Mouse (Mus musculus): Measurements from ENCODE around the gene Vmn1r40. TPM values are rescaled to one million over a fixed set of nuclear protein-coding genes. Genes with fewer than 3 reads are reported as not detected.

Vmn1r40 gene
- not detected for polyA plus RNA-seq (2017; shearing (Covaris generic))

DNA sequence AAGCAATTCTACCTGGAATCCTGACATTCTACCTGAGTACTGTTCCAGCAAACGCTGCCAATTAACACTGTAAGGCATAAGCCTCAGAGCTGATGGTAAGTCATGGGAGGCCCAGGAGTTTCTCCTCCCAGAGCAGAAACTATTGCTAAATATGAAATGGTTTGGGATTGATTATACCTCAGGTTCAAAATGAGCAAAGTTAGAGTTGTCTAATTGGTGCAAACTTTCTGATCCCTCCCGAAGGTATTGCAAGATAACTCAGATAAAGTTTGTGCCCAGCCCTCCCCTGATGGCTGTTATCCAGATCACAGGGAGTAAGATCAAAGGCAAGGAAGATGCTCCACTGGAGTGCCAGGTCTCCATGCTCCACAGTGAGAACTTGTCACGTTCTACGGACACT is at the start of gene Vmn1r40:
Vmn1r40 (plus strand) TSS at position 301 of the 400 bp plus-strand sequence.
- ATAC-seq: no peak

DNA sequence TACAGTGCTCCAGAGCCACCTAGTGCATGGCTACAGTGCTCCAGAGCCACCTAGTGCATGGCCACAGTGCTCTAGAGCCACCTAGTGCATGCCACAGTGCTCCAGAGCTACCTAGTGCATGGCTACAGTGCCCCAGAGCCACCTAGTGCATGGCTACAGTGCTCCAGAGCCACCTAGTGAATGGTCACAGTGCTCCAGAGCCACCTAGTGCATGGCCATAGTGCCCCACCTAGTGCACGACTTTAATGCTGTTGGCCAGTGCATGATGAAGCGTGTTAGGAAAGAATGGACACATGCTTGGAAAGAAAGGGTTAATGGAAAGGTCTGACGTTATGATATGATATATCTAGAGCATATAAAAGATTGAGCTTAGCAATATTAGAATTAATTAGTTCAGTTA is 49.0 kb upstream of the Vmn1r40 start:
- ATAC-seq: no peak

DNA sequence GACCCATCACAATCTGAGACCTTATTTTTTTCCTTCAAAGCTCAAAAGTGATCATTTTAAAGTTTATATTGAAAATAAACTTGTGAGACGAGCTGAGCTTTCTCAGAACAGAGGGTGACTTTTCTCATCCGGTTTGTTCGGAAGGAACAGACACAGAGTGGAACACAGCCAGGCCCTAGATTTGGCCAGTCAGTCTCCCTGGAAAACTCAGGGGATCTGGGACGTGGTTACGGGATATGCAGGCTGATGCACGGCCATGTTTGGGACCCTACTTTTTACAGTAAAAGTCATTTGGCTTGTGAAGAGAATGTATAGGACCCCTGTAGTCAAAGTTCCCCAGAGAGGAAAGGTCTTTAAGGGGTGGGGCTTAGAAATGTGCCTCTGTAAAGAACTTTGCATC is 48.4 kb upstream of the Vmn1r40 start:
- ATAC-seq: no peak

DNA sequence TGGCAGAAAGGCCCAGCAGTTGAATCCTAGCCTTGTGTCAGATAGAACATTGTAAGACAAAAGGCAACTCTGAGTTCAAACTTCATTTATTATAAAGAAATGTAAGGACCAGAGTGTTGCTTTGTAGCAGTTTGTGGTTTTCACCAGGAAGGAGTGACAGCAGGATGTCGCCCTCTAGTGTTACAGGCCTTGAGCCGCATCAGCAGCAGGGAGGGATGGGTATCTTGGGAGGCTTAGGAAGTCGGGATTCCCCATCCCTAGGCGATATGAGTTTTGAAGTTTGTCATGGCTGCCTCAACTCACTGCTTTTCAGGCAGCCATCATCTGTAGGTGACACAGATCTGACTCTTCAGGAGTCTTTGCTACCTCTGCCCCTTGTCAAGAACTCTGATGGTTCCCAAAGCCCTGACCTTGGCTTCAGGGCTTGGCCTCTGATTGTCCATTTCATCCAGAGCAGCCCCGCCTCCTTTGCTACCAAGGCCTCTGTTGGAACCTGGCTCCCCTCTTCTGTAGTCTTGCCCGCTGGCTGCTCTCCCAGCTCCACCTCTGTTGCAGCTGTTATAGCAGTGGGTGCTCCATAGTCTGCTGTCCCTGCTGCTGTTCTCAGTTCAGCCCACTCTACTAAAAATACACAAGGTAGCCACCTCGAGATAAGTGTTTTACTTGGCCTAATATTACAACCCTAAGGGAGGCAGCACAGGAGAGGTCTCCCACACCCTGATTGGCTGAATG is 47.5 kb upstream of the Vmn1r40 start:
- ATAC-seq: no peak

DNA sequence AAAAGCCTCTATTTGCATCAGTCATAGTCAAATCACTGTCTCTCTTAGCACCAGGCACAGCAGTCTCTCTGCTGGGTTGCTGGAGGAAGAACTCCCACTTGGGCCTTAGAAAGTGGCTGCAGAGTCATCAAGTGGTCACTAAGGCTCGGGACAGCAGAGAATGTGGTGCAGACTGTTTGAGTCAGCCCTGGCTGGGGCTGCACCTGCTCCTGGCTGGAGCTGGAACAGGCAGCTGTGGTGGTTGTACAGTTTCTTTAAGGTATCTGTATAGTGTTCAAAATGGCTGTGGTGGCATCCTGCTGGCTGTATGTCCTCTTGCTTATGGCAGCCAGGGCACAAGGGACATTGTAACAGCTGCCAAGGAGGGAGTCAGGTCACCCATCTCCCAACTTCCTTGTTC is 46.9 kb upstream of the Vmn1r40 start:
- no peak for ATAC-seq

DNA sequence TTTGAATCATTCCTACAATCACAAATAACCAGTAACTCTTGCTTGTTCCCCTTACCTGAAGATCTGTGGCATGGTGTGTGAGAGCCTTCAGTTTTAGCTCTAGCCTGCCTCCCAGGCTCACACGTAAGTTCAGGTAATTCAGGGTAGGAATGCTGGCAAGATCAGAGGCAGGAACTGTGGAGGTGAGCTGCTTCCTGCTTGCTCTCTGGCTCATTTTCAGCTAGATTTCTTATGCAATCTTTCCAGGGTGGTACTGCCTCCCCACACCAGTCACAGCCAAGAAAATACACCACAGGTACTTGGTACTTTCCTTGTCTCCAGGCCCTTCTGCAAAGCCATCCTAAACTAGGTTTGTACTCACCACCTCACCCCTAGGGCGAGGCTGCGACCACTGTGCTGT is 44.8 kb upstream of the Vmn1r40 start:
- ATAC-seq: no peak

DNA sequence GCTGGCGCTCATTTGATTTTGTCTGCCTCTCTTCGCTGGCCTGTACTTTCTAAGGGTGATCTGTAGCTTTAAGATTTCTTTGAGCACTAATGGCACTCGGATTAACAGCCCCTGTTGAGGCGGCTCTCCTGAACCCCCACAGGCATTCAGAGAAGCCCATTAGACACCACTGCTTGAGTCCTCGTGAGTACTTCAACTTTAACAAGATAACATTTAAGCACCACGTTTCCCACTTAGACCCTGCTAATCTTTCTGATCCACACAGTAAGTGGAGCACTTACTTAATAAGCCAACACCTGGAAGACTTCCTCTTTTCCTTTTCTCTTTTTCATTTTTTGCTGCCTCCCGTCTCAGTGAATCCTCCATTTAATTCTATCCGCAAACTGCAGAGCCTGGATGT is 42.2 kb upstream of the Vmn1r40 start:
- no peak for ATAC-seq

DNA sequence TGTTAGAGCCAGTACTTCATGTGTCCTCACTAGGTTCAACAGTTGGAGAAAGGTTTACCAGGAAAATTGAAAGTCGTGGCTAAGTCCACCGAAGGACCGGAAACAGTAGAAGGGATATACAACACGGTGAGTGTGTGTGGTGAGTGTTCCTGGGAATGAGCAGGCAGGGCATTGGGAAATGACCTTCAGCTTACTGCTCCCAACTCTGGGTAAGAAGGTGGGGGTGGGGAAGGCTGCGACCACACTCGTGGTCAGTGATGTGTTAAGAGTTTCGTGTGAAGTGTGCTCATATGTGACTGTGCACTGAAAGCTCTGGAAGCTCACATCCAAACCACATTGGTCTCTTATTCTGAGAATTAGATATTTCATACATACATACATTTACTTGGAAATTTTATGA is 41.7 kb upstream of the Vmn1r40 start:
- ATAC-seq: no peak

DNA sequence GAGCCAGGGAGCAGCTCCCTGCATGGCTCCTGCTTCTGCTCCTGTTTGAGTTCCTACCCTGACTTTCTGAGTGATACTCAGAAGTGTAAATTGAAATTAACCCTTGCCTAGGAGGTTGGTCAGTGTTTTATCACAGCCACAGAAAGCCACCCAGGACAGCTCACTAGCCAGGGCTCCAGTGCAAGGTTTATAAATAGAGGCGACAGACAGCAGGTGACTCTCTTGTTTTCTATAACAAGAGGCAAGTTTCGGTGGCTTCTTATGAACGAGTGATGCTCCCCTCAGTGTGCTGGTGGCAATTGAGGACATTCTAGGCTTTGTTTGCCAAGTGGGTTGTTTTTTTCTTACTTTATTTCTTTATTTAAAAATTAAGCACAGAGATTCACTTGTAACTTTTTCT is 40.4 kb upstream of the Vmn1r40 start:
- no peak for ATAC-seq

DNA sequence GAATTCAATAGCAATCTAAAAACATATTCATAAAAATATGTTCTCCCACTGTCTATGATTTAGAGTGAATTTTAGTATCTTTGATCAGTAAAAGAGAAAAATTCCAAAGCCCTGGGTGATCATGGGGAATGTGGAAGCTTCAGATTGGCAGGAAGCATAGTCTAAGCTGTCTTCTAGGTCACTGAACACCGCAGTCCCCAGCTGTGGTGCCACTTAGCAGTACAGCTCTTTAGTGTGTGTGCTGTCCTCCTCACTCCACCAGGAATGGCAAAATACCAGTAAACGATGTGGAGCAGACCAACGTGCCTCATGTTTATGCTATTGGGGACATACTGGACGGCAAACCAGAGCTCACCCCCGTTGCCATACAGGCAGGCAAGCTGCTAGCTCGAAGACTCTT is 37.8 kb upstream of the Vmn1r40 start:
- no peak for ATAC-seq

DNA sequence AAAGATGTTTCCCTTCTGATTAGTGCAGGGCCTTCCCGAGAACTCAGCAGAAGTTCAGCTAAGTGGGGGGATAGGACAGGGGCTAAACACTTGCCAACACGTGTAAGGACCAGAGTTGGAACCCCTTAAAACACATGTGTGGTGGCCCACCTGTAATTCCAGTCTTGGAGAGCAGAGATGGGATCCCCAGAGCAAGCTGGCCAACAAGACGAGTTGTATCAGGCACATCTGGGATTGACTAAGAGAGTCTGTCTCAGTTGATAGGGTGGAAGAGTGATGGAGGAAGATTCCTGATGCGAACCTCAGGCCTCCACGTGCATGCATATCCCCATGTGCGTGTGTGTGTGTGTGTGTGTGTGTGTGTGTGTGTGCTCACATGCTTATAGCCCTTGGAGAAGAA is 35.9 kb upstream of the Vmn1r40 start:
- ATAC-seq: no peak

DNA sequence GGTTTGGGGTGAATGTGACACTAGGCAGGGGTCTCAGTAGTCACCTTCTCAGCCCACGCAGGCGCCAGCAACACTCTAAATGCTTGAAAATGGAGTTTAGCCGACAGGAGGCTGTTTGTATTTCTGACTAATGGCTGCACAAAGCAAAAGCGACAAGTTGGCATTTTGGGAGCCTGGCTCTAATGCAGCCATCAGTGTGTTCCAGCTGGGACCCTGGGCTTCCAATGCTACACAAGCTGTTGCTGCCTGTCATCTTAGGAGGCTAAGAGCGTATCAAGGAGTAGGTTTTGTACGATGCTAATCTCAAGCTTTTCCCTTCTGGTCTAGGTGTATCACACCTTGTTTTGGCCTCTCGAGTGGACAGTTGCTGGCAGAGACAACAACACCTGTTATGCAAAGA is 34.7 kb upstream of the Vmn1r40 start:
- no peak for ATAC-seq

DNA sequence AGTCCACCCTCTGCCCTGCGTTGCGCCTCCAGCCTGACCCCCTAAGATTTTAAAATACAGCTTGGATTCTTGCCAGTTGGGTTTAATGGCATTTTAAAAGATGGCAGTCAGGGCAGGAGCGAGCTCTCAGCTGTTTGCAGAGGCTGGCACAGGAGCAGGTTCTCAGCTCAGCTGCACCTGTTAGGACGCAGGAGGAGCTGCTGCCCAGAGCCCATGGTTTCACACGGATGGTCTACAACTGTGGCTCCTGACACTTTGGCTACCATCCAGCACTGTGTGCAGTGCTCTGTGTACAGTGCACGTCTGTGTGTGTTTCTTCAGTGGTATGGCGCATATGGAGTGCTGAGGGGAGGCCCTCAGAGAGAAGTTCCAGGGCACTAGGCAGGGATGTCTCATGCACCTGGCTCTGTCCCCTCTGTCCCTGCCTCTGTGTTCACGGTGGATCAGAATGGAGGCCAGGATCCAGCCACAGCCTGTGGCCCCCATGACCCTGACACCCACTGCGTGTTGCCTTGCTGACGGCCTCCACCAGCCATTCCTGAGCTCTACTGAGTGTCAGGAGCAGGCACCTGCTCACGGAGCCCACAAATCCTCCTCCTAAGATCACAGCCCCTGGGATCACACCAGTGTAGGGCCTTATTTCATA is 34.1 kb upstream of the Vmn1r40 start:
- ATAC-seq: no peak

DNA sequence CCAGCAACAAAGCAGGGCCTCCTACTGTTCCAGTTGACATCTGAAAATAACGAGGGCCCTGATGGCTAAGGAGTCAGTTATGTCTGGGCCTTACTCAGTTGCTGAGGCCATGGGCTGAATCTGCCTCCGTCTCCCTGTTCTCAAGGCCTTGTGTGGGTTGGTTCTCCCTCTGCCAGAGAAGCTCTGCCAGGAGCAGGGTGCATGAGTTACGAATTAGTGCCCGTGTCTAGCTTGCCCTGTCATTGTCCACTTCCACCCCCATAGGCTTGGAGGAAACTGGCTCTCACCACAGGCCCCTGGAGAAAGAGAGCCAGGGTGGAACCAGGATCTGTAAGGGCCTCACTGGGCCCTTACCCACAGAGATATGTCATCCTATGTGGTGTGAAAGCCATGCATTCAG is 28.8 kb upstream of the Vmn1r40 start:
- no peak for ATAC-seq

DNA sequence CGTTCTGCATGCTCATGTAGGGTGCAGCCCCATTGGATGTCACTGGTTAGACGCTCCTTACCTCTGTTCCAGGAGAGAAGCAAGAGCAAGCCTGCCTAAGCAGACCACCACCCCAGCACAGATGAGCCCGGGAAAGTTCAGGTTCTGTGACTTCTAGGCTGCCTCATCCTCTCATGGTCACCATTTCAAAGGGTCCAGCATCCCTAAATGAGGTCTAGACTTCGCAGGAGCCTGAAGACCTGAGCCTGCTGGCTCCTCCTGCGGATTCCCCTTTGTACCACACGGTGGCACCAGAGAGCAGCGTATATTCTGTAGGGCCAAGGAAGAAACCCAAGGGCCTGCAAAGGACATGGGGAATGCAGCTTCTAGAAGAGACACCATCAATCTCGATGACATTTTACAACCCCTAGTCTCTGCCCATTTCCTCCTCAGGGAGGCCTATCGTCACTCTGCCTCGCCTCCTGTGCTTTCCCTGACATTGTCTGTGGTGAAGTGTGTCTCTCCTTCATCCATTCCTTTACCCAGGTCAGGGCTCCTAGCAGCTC is 28.0 kb upstream of the Vmn1r40 start:
- ATAC-seq: peak; percentile 68

DNA sequence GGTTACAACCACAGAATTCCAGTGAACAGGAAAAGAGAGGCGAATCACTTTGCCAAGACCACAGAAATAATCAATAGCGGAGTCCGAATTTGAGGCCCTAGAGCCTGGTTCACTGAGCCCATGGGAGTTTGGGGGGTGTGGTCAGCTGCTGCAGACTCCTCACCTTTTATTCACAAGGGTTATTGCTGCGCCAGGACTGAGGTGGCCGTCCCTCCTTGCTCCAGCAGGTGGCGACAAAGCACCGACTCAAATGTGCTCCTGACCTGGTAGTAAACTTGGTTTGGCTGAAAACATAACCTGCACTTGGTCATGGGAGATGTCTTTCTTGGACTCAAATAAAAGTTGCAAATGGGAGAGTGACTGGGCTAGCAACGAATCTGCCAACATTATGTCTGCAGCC is 27.2 kb upstream of the Vmn1r40 start:
- peak; percentile 72 for ATAC-seq

DNA sequence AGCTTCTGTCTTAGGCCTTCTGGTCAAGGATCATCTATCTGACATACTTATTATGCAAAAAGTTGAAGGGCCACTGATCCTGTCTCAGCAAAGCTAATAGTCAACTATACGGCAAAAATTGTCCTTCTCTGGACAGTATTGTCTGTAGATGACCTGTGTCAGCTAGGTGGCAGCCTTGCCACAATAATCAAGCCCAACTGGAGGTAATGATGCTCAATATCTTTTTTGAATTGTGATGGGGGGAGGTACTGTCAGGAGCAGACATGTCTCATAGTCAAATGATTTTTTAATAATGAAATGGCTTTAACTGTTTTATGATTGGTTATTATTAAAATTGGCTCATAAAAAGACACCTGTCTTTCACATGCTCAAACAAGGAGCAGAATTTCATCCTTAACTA is 23.1 kb upstream of the Vmn1r40 start:
- no peak for ATAC-seq

DNA sequence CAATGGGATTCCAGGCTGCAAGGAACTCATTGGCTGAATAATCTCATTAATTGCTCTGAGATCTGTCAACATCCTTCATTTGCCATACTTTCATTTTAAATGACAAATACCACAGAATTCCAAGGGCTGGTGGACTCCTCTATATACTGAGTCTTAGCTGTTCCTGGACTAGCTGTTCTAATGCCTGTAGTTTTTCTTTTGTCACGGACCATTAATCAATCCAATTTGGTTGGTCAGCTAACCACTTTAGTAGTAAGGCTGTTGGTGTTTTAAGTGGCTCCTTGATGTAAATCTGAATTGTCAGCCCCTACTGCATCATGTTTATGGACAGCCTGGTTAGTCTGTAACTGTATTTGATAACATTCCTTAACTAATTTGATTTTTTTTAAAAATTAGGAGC is 20.2 kb upstream of the Vmn1r40 start:
- ATAC-seq: no peak

DNA sequence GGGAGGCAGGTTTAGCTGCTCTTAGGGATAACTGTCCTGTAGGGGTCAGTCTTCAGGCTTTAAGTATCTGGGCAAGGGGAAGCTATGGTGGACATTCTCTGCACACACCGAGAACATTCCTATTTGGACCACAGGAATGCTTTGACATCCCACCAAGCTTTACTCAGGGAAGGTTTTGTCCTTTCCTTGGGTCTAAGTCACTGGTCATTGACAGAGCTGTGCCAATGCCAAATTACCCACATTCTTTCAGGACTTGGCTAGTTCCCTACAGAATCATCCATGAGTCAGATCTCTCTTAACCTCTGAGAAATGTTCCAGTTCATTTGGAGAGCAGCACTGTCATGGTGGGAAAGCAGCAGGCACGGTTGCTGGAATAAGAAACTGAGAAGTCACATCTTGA is 716 bp upstream of the Vmn1r40 start:
- ATAC-seq: no peak

DNA sequence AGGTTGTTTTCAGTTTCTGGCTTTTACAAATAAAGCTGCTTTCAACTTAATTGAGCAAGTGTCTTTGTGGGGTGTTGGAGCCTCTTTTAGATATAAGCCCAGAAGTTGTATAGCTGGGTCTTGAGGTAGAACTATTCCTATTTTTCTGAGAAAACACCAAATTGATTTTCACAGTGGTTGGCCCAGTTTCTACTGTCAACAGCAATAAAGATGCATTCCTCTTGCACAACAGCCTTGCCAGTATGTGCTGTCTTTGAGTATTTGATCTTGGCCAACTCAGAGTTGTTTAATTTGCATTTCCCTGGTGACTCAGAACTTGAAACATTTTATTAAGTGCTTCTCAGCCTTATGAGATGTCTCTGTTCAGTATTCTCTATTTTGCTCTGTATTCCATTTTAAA is 10.7 kb downstream of the Vmn1r40 start:
- no peak for ATAC-seq

DNA sequence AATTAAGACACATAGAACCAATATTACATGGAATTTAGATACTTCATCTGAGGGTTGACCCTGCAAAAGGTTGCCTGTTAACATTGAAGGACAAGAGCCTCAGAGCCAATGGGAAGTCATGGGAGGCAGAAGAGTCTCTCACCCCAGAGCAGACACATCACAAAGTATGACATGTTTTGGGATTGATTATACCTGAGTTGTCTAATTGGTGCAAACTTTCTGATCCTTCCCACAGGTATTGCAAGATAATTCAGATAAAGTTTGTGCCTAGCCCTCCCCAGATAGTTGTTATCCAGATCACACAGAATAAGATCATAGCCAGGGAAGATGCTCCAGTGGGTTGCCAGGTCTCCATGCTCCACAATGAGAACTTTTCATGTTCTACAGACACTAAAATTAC is 33.1 kb downstream of the Vmn1r40 start, which contains the start of gene Vmn1r41:
Vmn1r41 (plus strand) TSS at position 301 of the 400 bp plus-strand sequence.
- no peak for ATAC-seq

DNA sequence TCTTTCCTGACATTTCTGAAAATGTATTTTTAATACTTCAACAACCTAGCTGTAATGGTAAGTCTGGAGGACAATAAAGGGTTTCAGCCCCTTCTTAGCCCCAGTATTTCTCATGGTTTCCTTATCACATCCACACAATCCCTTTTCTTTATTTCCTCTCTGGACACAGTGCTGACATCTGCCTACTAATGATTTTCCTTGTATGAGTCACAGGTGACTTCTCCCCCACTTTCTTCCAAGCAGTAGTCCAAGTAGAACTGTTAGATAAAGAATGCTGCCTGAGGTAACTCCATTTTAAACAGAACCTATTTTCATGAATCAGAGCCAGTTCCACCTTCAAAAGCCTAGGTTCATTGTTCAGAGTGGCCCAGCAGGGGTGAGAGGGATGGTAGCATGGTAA is 35.5 kb downstream of the Vmn1r40 start:
- no peak for ATAC-seq
